Mouse (Mus musculus) forebrain, embryonic 14.5 days (tissue): ENCODE data around the gene Lck. TPM values are rescaled to one million over a fixed set of nuclear protein-coding genes. Genes with fewer than 3 reads are reported as not detected.

Experiments used
- ATAC-seq: fragments of 200-750 bp; cut with Nextera tagmentation; 2 replicates; pipeline ENCODE4 v1.8.0; 2017; ENCODE audit warnings: mild to moderate bottlenecking, moderate library complexity
- DNase-seq: peaks from one replicate; pipeline ENCODE4 v3.0.0-alpha.2; 2015; ENCODE audit warnings: low spot score
- H3K27ac ChIP-seq: fragments of 300-500 bp; sonication (generic); 2 replicates; pipeline ENCODE4 v1.5.1; 2014; ENCODE audit warnings: low read depth, mild to moderate bottlenecking, control low read depth, low read length, moderate library complexity
- H3K27me3 ChIP-seq: fragments of 300-500 bp; sonication (generic); replicated peaks from 2 replicates; pipeline ENCODE4 v1.6.1; 2014; ENCODE audit warnings: low read length, control low read depth, mixed read lengths; ENCODE audit not compliant: control insufficient read depth, insufficient read depth
- H3K36me3 ChIP-seq: fragments of 300-500 bp; sonication (generic); 2 replicates; pipeline ENCODE4 v1.6.1; 2014; ENCODE audit warnings: low read length, control low read depth; ENCODE audit not compliant: control insufficient read depth, insufficient read depth
- H3K4me1 ChIP-seq: fragments of 300-500 bp; sonication (generic); 2 replicates; pipeline ENCODE4 v1.6.1; 2014; ENCODE audit warnings: antibody characterized with exemption, low read length, control low read depth; ENCODE audit not compliant: control insufficient read depth, insufficient read depth
- H3K4me2 ChIP-seq: fragments of 300-500 bp; sonication (generic); 2 replicates; pipeline ENCODE4 v1.6.1; 2014; ENCODE audit warnings: mild to moderate bottlenecking, control low read depth, low read length
- H3K4me3 ChIP-seq: fragments of 300-500 bp; sonication (generic); 2 replicates; pipeline ENCODE4 v1.5.1; 2014; ENCODE audit warnings: low read depth, low read length, control low read depth
- H3K9ac ChIP-seq: fragments of 300-500 bp; sonication (generic); 2 replicates; pipeline ENCODE4 v1.6.1; 2014; ENCODE audit warnings: mild to moderate bottlenecking, low read length, control low read depth, moderate library complexity
- H3K9me3 ChIP-seq: fragments of 300-500 bp; sonication (generic); replicated peaks from 2 replicates; pipeline ENCODE4 v1.6.1; 2016; ENCODE audit warnings: low read length, control low read depth, mixed read lengths; ENCODE audit not compliant: control insufficient read depth
- WGBS: fragments of 180-500 bp; shearing (Covaris S2); extraction: QIAGEN DNeasy Blood & Tissue Kit; methylation state at CpG from one replicate; pipeline ENCODE4 v1.1.7; 2014; 5-methylcytosine and 5-hydroxymethylcytosine counted together
- polyA plus RNA-seq: library from polyadenylated mRNA; unstranded; fragments of >200 nt; fragmentation: Nextera tagmentation; extraction: Ambion mirVana; gene quantifications from 2 replicates; pipeline ENCODE4 v1.2.1, GENCODE M21; 2014

Lck gene
- polyA plus RNA-seq, 1 experiment from 2014 or later = 8.2 TPM

- Histone ChIP-seq H3K9ac (0 out of 2 replicates have a peak overlapping the region, but pooled peaks have one; percentile 5), H3K4me1 (peaks cover 12% of the 10 kb centered on the region; the same call in 1 of the 2 replicates), H3K36me3 (peaks cover 18% of the 10 kb centered on the region), H3K9me3 (no peaks in the 10 kb centered on the region), H3K4me3 (no peak overlapping the region), H3K27ac (no peak overlapping the region), H3K4me2 (no peak overlapping the region), H3K27me3 (no peaks in the 10 kb centered on the region)
- WGBS = 12% methylated on average over 6 of the region's 6 CpGs
- DNase-seq (no peak), ATAC-seq (no peak)
Observed at GRCm38 (mm10) chr4:129511413-129512096, 61.9 kb downstream of the Lck start.

- Histone ChIP-seq H3K27ac (no peak overlapping the region), H3K36me3 (peaks cover 12% of the 10 kb centered on the region), H3K27me3 (no peaks in the 10 kb centered on the region), H3K9me3 (no peaks in the 10 kb centered on the region), H3K4me2 (no peak overlapping the region), H3K4me3 (no peak overlapping the region), H3K4me1 (peaks cover 12% of the 10 kb centered on the region; the same call in 1 of the 2 replicates), H3K9ac (no peak overlapping the region)
- ATAC-seq (no peak), DNase-seq (no peak)
- 42% methylated on average over 6 of the region's 6 CpGs for WGBS
Observed at GRCm38 (mm10) chr4:129510723-129511412, 62.6 kb downstream of the Lck start.

- H3K27me3 ChIP-seq = no peaks in the 10 kb centered on the region
- H3K4me2 ChIP-seq = no peak overlapping the region
- H3K27ac ChIP-seq = no peak overlapping the region
- WGBS = 71% methylated on average over 3 of the region's 3 CpGs
- H3K9ac ChIP-seq = no peak overlapping the region
- DNase-seq (no peak), ATAC-seq (no peak)
- H3K36me3 ChIP-seq = 0 out of 2 replicates have a peak, but pooled peaks cover under 1% of the 10 kb centered on the region
- no peaks in the 10 kb centered on the region for H3K9me3 ChIP-seq
- peaks cover 10% of the 10 kb centered on the region; the same call in 1 of the 2 replicates for H3K4me1 ChIP-seq
- no peak overlapping the region for H3K4me3 ChIP-seq
Observed at GRCm38 (mm10) chr4:129509650-129510049, 63.8 kb downstream of the Lck start.

GRCm38 (mm10) chr4:129508834-129509600, 64.4 kb downstream of the Lck start:
- ATAC-seq (no peak), DNase-seq (no peak)
- Histone ChIP-seq H3K4me3 (no peak overlapping the region), H3K27ac (no peak overlapping the region), H3K27me3 (no peaks in the 10 kb centered on the region), H3K36me3 (no peaks in the 10 kb centered on the region), H3K9me3 (no peaks in the 10 kb centered on the region), H3K4me1 (peaks cover 10% of the 10 kb centered on the region; the same call in 1 of the 2 replicates), H3K4me2 (no peak overlapping the region), H3K9ac (no peak overlapping the region)
- WGBS = 58% methylated on average over 15 of the region's 15 CpGs

GRCm38 (mm10) chr4:129508237-129508515, 65.3 kb downstream of the Lck start:
- no peaks in the 10 kb centered on the region for H3K9me3 ChIP-seq
- DNase-seq (no peak), ATAC-seq (no peak)
- no peak overlapping the region for H3K9ac ChIP-seq
- no peak overlapping the region for H3K4me2 ChIP-seq
- no peak overlapping the region for H3K27ac ChIP-seq
- H3K27me3 ChIP-seq = no peaks in the 10 kb centered on the region
- 74% methylated on average over 3 of the region's 3 CpGs for WGBS
- H3K4me3 ChIP-seq = no peak overlapping the region
- H3K4me1 ChIP-seq = peaks cover 10% of the 10 kb centered on the region; the same call in 1 of the 2 replicates
- H3K36me3 ChIP-seq = no peaks in the 10 kb centered on the region

GRCm38 (mm10) chr4:129507434-129508236, 65.8 kb downstream of the Lck start:
- DNase-seq = no peak
- no peak for ATAC-seq
- no peak overlapping the region for H3K9ac ChIP-seq
- H3K9me3 ChIP-seq = no peaks in the 10 kb centered on the region
- H3K4me3 ChIP-seq = no peak overlapping the region
- no peaks in the 10 kb centered on the region for H3K27me3 ChIP-seq
- no peak overlapping the region for H3K4me2 ChIP-seq
- 71% methylated on average over 9 of the region's 10 CpGs for WGBS
- no peaks in the 10 kb centered on the region for H3K36me3 ChIP-seq
- no peak overlapping the region for H3K27ac ChIP-seq
- peaks cover 10% of the 10 kb centered on the region; the same call in 1 of the 2 replicates for H3K4me1 ChIP-seq

- no peak overlapping the region for H3K4me3 ChIP-seq
- no peak overlapping the region for H3K27ac ChIP-seq
- H3K4me1 ChIP-seq = peaks cover 4% of the 10 kb centered on the region; the same call in 1 of the 2 replicates
- H3K36me3 ChIP-seq = no peaks in the 10 kb centered on the region
- DNase-seq (no peak), ATAC-seq (no peak)
- no peaks in the 10 kb centered on the region for H3K9me3 ChIP-seq
- no peaks in the 10 kb centered on the region for H3K27me3 ChIP-seq
- no peak overlapping the region for H3K4me2 ChIP-seq
- WGBS = 84% methylated on average over 3 of the region's 3 CpGs
- no peak overlapping the region for H3K9ac ChIP-seq
Observed at GRCm38 (mm10) chr4:129505511-129505910, 67.9 kb downstream of the Lck start.

- DNase-seq = no peak
- 81% methylated on average over 11 of the region's 11 CpGs for WGBS
- no peak for ATAC-seq
Observed at GRCm38 (mm10) chr4:129502901-129503444, 70.5 kb downstream of the Lck start.

More at GRCm38 (mm10) chr4:129502901-129503444, 70.5 kb downstream of the Lck start:
- H3K9ac ChIP-seq = no peak overlapping the region
- no peaks in the 10 kb centered on the region for H3K4me1 ChIP-seq
- no peaks in the 10 kb centered on the region for H3K27me3 ChIP-seq
- no peaks in the 10 kb centered on the region for H3K36me3 ChIP-seq
- no peak overlapping the region for H3K4me2 ChIP-seq
- no peak overlapping the region for H3K27ac ChIP-seq
- H3K4me3 ChIP-seq = no peak overlapping the region
- no peaks in the 10 kb centered on the region for H3K9me3 ChIP-seq
